Comparison of ENCODE assay signal across 9 mouse cellular contexts in genomic region chr14:19733490-19734282, GRCm38 (mm10). TPM values are rescaled to one million over a fixed set of nuclear protein-coding genes. Genes with fewer than 3 reads are reported as not detected.
DNase-seq lines count a peak whose midpoint lies in the region; ATAC-seq and TF ChIP-seq lines count a peak whose summit lies in the region.
"Had no signal": no experiment of that assay in that cellular context is flagged by ENCODE, and none has a peak within 500 bp of the region (broad histone marks: within the 10 kb centered on the region; RNA-seq: fewer than 3 reads in every experiment).

No protein-coding gene starts in this region.

- ATAC-seq in liver, postnatal 0 days = peak; percentile 19; the same call in 1 of the 2 replicates
- ATAC-seq in midbrain, embryonic 16.5 days = no peak
- ATAC-seq in forebrain, embryonic 12.5 days (ENCODE audit: low FRiP score) = no peak

- H3K9me3 ChIP-seq in liver, postnatal 0 days (ENCODE audit: low read length) = no peaks in the 10 kb centered on the region
- no peaks in the 10 kb centered on the region for H3K9me3 ChIP-seq in midbrain, embryonic 16.5 days (replicated peaks; ENCODE audit: control insufficient read depth, low read length, poor library complexity, severe bottlenecking)
- H3K9me3 ChIP-seq in forebrain, embryonic 12.5 days = no peaks in the 10 kb centered on the region
- H3K9me3 ChIP-seq: hindbrain, embryonic 15.5 days had no signal

- H3K27ac ChIP-seq in liver, postnatal 0 days (ENCODE audit: low read depth) = peak overlapping the region; percentile 22; the same call in 1 of the 2 replicates
- H3K27ac ChIP-seq in midbrain, embryonic 16.5 days (ENCODE audit: low read length) = no peak overlapping the region
- no peak overlapping the region for H3K27ac ChIP-seq in forebrain, embryonic 12.5 days
- H3K27ac ChIP-seq: hindbrain, embryonic 15.5 days had no signal

- H3K9ac ChIP-seq in liver, postnatal 0 days (replicated peaks) = no peak overlapping the region
- H3K9ac ChIP-seq in midbrain, embryonic 16.5 days (ENCODE audit: low read depth, low read length) = no peak overlapping the region
- H3K9ac ChIP-seq in forebrain, embryonic 12.5 days = no peak overlapping the region
- H3K9ac ChIP-seq: hindbrain, embryonic 15.5 days had no signal

- peak; percentile 52 for DNase-seq in NIH3T3 (ENCODE audit: low read depth)
- peak; percentile 21 to 41 for DNase-seq in adrenal gland, postnatal 36 days
- DNase-seq in heart, postnatal 14 days = peak; percentile 67 to 72
- no peak for DNase-seq in liver, postnatal 0 days
- DNase-seq in yolk sac, embryonic 10.5 days (ENCODE audit: low spot score) = no peak
- DNase-seq in cerebellum, postnatal 14 days = no peak

- H3K4me2 ChIP-seq in liver, postnatal 0 days (ENCODE audit: low read depth, low read length) = no peak overlapping the region
- H3K4me2 ChIP-seq in midbrain, embryonic 16.5 days (ENCODE audit: low read length) = no peak overlapping the region
- no peak overlapping the region for H3K4me2 ChIP-seq in forebrain, embryonic 12.5 days
- H3K4me2 ChIP-seq: hindbrain, embryonic 15.5 days had no signal

- H3K4me1 ChIP-seq in liver, postnatal 0 days (ENCODE audit: insufficient read depth) = peaks cover 20% of the 10 kb centered on the region; the same call in 1 of the 2 replicates
- no peaks in the 10 kb centered on the region; the same call in 1 of the 2 replicates for H3K4me1 ChIP-seq in midbrain, embryonic 16.5 days (ENCODE audit: control insufficient read depth, insufficient read depth, low read length)
- H3K4me1 ChIP-seq in forebrain, embryonic 12.5 days = peaks cover 20% of the 10 kb centered on the region

- no peak for TF ChIP-seq EP300 in liver, postnatal 0 days (IDR thresholded peaks at IDR 0.05; ENCODE audit: low read depth)

- H3K36me3 ChIP-seq in liver, postnatal 0 days (replicated peaks; ENCODE audit: insufficient read depth, low read length) = no peaks in the 10 kb centered on the region
- no peaks in the 10 kb centered on the region for H3K36me3 ChIP-seq in midbrain, embryonic 16.5 days (ENCODE audit: control insufficient read depth, insufficient read depth, low read length)
- no peaks in the 10 kb centered on the region for H3K36me3 ChIP-seq in forebrain, embryonic 12.5 days (replicated peaks)
- H3K36me3 ChIP-seq: hindbrain, embryonic 15.5 days had no signal

- no peaks in the 10 kb centered on the region for H3K27me3 ChIP-seq in liver, postnatal 0 days (ENCODE audit: insufficient read depth, low read length)
- no peaks in the 10 kb centered on the region for H3K27me3 ChIP-seq in midbrain, embryonic 16.5 days (ENCODE audit: control insufficient read depth, insufficient read depth, low read depth, low read length)
- no peaks in the 10 kb centered on the region for H3K27me3 ChIP-seq in forebrain, embryonic 12.5 days
- H3K27me3 ChIP-seq: hindbrain, embryonic 15.5 days had no signal

- TF ChIP-seq CTCF in liver, postnatal 0 days (IDR thresholded peaks at IDR 0.05; ENCODE audit: low read depth) = no peak

- 26% methylated on average over 4 of the region's 4 CpGs for WGBS in liver, postnatal 0 days (ENCODE audit: insufficient replicate concordance)
- WGBS in midbrain, embryonic 16.5 days = 55% methylated on average over 4 of the region's 4 CpGs
- WGBS in forebrain, embryonic 12.5 days = 64% methylated on average over 4 of the region's 4 CpGs

- H3K4me3 ChIP-seq in liver, postnatal 0 days (ENCODE audit: low read depth, low read length) = no peak overlapping the region
- no peak overlapping the region for H3K4me3 ChIP-seq in midbrain, embryonic 16.5 days (ENCODE audit: low read depth, low read length)
- H3K4me3 ChIP-seq in forebrain, embryonic 12.5 days (replicated peaks) = no peak overlapping the region
- H3K4me3 ChIP-seq: hindbrain, embryonic 15.5 days had no signal

- intact Hi-C loops in heart, postnatal 14 days (cut with DNase I) = no loop called here

RNA-seq across cellular contexts. Expression of gene Nid2, which starts 17.4 kb away (rescaled TPM):
- total RNA-seq in adrenal gland, postnatal 36 days (2021) = 10 to 100 TPM; 24.8 to 32.8 TPM
- 10 to 100 TPM; 89.0 to 89.7 TPM for total RNA-seq in heart, postnatal 14 days (2021)
- polyA plus RNA-seq in liver, postnatal 0 days (2015; fragmentation: Nextera tagmentation; extraction: Ambion mirVana) = 4.9 and 5.9 TPM in 2 replicates
- 28.2 and 31.6 TPM in 2 replicates for polyA plus RNA-seq in midbrain, embryonic 16.5 days (2015; fragmentation: Nextera tagmentation; extraction: Ambion mirVana)
- 37.9 and 39.4 TPM in 2 replicates for polyA plus RNA-seq in forebrain, embryonic 12.5 days (2016; fragmentation: Nextera tagmentation; extraction: Ambion mirVana)

Comparison
In these comparisons a context has a peak if more than half of its experiments do, and no peak if none do; other contexts are left out.
1. DNase-seq: peak in NIH3T3 (single experiment), adrenal gland, postnatal 36 days (2 of 2) and heart, postnatal 14 days (2 of 2); none in liver, postnatal 0 days (single experiment), yolk sac, embryonic 10.5 days (single experiment) and cerebellum, postnatal 14 days (0 of 2).